Mouse (Mus musculus): Measurements from ENCODE around the gene Dpysl4.

Dpysl4 gene

GRCm38 (mm10) chr7:139145891-139146290 lies 60.1 kb downstream of the Dpysl4 start:
- DNase-seq (ENCODE audit: inconsistent age in 2 of 2, low spot score in 1 of 2) = peak in 1 of 2 experiments; percentile 60

- DNase-seq (ENCODE audit: inconsistent age in 2 of 2, low spot score in 1 of 2) = no peak
Observed at GRCm38 (mm10) chr7:139147360-139147759, 61.6 kb downstream of the Dpysl4 start.

GRCm38 (mm10) chr7:139149373-139149772 lies 63.6 kb downstream of the Dpysl4 start:
- no peak for DNase-seq (ENCODE audit: inconsistent age in 2 of 2, low spot score in 1 of 2)

GRCm38 (mm10) chr7:139151116-139151515 lies 65.3 kb downstream of the Dpysl4 start:
- DNase-seq (ENCODE audit: inconsistent age in 2 of 2, low spot score in 1 of 2) = peak in 1 of 2 experiments; percentile 37
